Comparison of ENCODE assay signal across 8 mouse cellular contexts in genomic region chr10:25359959-25360811, GRCm38 (mm10). TPM values are rescaled to one million over a fixed set of nuclear protein-coding genes. Genes with fewer than 3 reads are reported as not detected.
DNase-seq lines count a peak whose midpoint lies in the region; ATAC-seq and TF ChIP-seq lines count a peak whose summit lies in the region.

No protein-coding gene starts in this region.

- ATAC-seq in heart, embryonic 13.5 days (ENCODE audit: extremely low read depth, insufficient number of reproducible peaks, low FRiP score, low TSS enrichment) = no peak
- ATAC-seq in kidney, embryonic 15.5 days (replicated peaks; ENCODE audit: low FRiP score) = peak; percentile 53

- no peak overlapping the region for H3K27ac ChIP-seq in MEL (ENCODE audit: control insufficient read depth, low read depth, low read length)
- peak overlapping the region; percentile 91 for H3K27ac ChIP-seq in heart, embryonic 13.5 days (replicated peaks)
- peak overlapping the region; percentile 88 for H3K27ac ChIP-seq in kidney, embryonic 15.5 days

- H3K36me3 ChIP-seq in MEL (ENCODE audit: control insufficient read depth in 1 of 2, insufficient read depth in 2 of 2, low read length in 2 of 2) = peaks cover 0 to 2% of the 10 kb centered on the region in 2 experiments; a peak in 1 of 4 replicates
- H3K36me3 ChIP-seq in heart, embryonic 13.5 days = no peaks in the 10 kb centered on the region
- H3K36me3 ChIP-seq in kidney, embryonic 15.5 days = no peaks in the 10 kb centered on the region

- TF ChIP-seq RAD21 in MEL (IDR thresholded peaks at IDR 0.05; ENCODE audit: low read depth, low read length) = no peak

- no peak for TF ChIP-seq EP300 in MEL (IDR thresholded peaks at IDR 0.05; ENCODE audit: low read depth in 1 of 2, low read length in 2 of 2)

- DNase-seq in A20 (ENCODE audit: low read depth, low spot score) (peak; percentile 81), MEL (ENCODE audit: low read depth, low spot score) (peak; percentile 52)
- DNase-seq in embryo, embryonic 10 days (ENCODE audit: low spot score) = peak; percentile 37
- peak; percentile 39 to 43 for DNase-seq in lung, postnatal 4 days
- DNase-seq in right cerebral cortex, postnatal 25 days = peak; percentile 24
- DNase-seq in frontal cortex, postnatal 14 days (ENCODE audit: low spot score in 2 of 2) = no peak

- TF ChIP-seq CTCF in MEL (IDR thresholded peaks at IDR 0.05 in 2 of 3, conservative IDR thresholded peaks at IDR 0.05 in 1 of 3; ENCODE audit: control insufficient read depth in 1 of 3, insufficient read depth in 1 of 3, low read depth in 2 of 3, low read length in 3 of 3, poor library complexity in 1 of 3, severe bottlenecking in 1 of 3) = peak in 1 of 3 experiments; percentile 3; a peak in 1 of 6 replicates

- TF ChIP-seq POLR2A in MEL (IDR thresholded peaks at IDR 0.05; ENCODE audit: control insufficient read depth in 1 of 2, insufficient read depth in 1 of 2, low read depth in 1 of 2, low read length in 2 of 2, poor library complexity in 1 of 2) = no peak

- no peaks in the 10 kb centered on the region for H3K9me3 ChIP-seq in MEL (replicated peaks; ENCODE audit: insufficient read depth, low read length)
- no peaks in the 10 kb centered on the region for H3K9me3 ChIP-seq in heart, embryonic 13.5 days
- no peaks in the 10 kb centered on the region for H3K9me3 ChIP-seq in kidney, embryonic 15.5 days (replicated peaks)

- H3K79me2 ChIP-seq in MEL (ENCODE audit: control insufficient read depth, insufficient read depth, low read length, poor library complexity) = no peaks in the 10 kb centered on the region; the same call in 1 of the 2 replicates

- H3K27me3 ChIP-seq in MEL (ENCODE audit: control insufficient read depth in 1 of 2, insufficient read depth in 2 of 2, low read length in 2 of 2) = no peaks in the 10 kb centered on the region
- no peaks in the 10 kb centered on the region for H3K27me3 ChIP-seq in heart, embryonic 13.5 days (replicated peaks)
- no peaks in the 10 kb centered on the region for H3K27me3 ChIP-seq in kidney, embryonic 15.5 days

- peak overlapping the region; percentile 89 to 97 for H3K4me3 ChIP-seq in MEL (ENCODE audit: control insufficient read depth in 1 of 2, insufficient read depth in 1 of 2, low read depth in 2 of 2, low read length in 2 of 2)
- peak overlapping the region; percentile 90 for H3K4me3 ChIP-seq in heart, embryonic 13.5 days
- peak overlapping the region; percentile 83 for H3K4me3 ChIP-seq in kidney, embryonic 15.5 days (replicated peaks)

- no peaks in the 10 kb centered on the region for H3K4me1 ChIP-seq in MEL (ENCODE audit: control insufficient read depth in 1 of 2, insufficient read depth in 2 of 2, low read length in 2 of 2)
- peaks cover 44% of the 10 kb centered on the region for H3K4me1 ChIP-seq in heart, embryonic 13.5 days
- peaks cover 23% of the 10 kb centered on the region; the same call in 1 of the 2 replicates for H3K4me1 ChIP-seq in kidney, embryonic 15.5 days

- peak overlapping the region; percentile 80 for H3K4me2 ChIP-seq in heart, embryonic 13.5 days
- H3K4me2 ChIP-seq in kidney, embryonic 15.5 days = peak overlapping the region; percentile 80

- WGBS in heart, embryonic 13.5 days = under 1% methylated on average over 61 of the region's 84 CpGs
- under 1% methylated on average over 64 of the region's 84 CpGs for WGBS in kidney, embryonic 15.5 days

- peak overlapping the region; percentile 82 for H3K9ac ChIP-seq in MEL (ENCODE audit: control insufficient read depth, low read depth, low read length, poor library complexity, severe bottlenecking)
- H3K9ac ChIP-seq in heart, embryonic 13.5 days = peak overlapping the region; percentile 98
- H3K9ac ChIP-seq in kidney, embryonic 15.5 days = peak overlapping the region; percentile 84

TF ChIP-seq in MEL, 35 proteins besides CTCF, POLR2A, EP300 and RAD21:
- TF ChIP-seq ZC3H11A (IDR thresholded peaks at IDR 0.05; ENCODE audit: low read depth, low read length) (no peak), ETS1 (IDR thresholded peaks at IDR 0.05; ENCODE audit: low read depth, low read length) (no peak), POLR2AphosphoS5 (IDR thresholded peaks at IDR 0.05; ENCODE audit: borderline replicate concordance, low read depth, low read length) (no peak), USF1 (IDR thresholded peaks at IDR 0.05; ENCODE audit: low read depth, low read length) (no peak), NRF1 (IDR thresholded peaks at IDR 0.05; ENCODE audit: insufficient read depth, low read depth, low read length, poor library complexity, severe bottlenecking) (no peak), CHD2 (IDR thresholded peaks at IDR 0.05; ENCODE audit: low read length) (no peak), MXI1 (IDR thresholded peaks at IDR 0.05; ENCODE audit: low read depth, low read length) (no peak), TAL1 (IDR thresholded peaks at IDR 0.05; ENCODE audit: low read length) (no peak)

RNA-seq across cellular contexts. Expression of gene Epb41l2, which starts 0.6 kb away (rescaled TPM):
- total RNA-seq in MEL (2012; rRNA removed) = 4.7 and 8.1 TPM in 2 replicates
- 10 to 100 TPM in 1 of 2 experiments, not detected in 1; 23.7 TPM for polyA plus RNA-seq in MEL (2012; ENCODE audit: insufficient read depth in 1 of 2, insufficient read length in 2 of 2, low read depth in 1 of 2, low replicate concordance in 2 of 2, missing spikeins in 1 of 2)
- polyA plus RNA-seq in heart, embryonic 13.5 days (2015; fragmentation: Nextera tagmentation; extraction: Ambion mirVana) = 42.9 and 45.8 TPM in 2 replicates
- polyA plus RNA-seq in kidney, embryonic 15.5 days (2015; fragmentation: Nextera tagmentation; extraction: Ambion mirVana) = 66.5 and 67.7 TPM in 2 replicates

RNA-seq across cellular contexts. Expression of gene Akap7, which starts 52.5 kb away (rescaled TPM):
- total RNA-seq in MEL (2012; rRNA removed) = 1.9 and 2.9 TPM in 2 replicates
- 1 to 10 TPM in 1 of 2 experiments, not detected in 1; 7.7 TPM for polyA plus RNA-seq in MEL (2012; ENCODE audit: insufficient read depth in 1 of 2, insufficient read length in 2 of 2, low read depth in 1 of 2, low replicate concordance in 2 of 2, missing spikeins in 1 of 2)
- polyA plus RNA-seq in heart, embryonic 13.5 days (2015; fragmentation: Nextera tagmentation; extraction: Ambion mirVana) = 23.6 and 26.2 TPM in 2 replicates
- 20.6 and 26.7 TPM in 2 replicates for polyA plus RNA-seq in kidney, embryonic 15.5 days (2015; fragmentation: Nextera tagmentation; extraction: Ambion mirVana)

Comparison
In these comparisons a context has a peak if more than half of its experiments do, and no peak if none do; other contexts are left out.
1. DNase-seq: peak in A20 (single experiment), MEL (single experiment), embryo, embryonic 10 days (single experiment), lung, postnatal 4 days (2 of 2) and right cerebral cortex, postnatal 25 days (single experiment); none in frontal cortex, postnatal 14 days (0 of 2).
2. Peak in every context shown above with its lines, with median percentiles within 50 percentile points of each other: H3K4me3 ChIP-seq and H3K9ac ChIP-seq.